Mouse (Mus musculus): ENCODE data around the gene Shc4.

The Shc4 gene

DNA sequence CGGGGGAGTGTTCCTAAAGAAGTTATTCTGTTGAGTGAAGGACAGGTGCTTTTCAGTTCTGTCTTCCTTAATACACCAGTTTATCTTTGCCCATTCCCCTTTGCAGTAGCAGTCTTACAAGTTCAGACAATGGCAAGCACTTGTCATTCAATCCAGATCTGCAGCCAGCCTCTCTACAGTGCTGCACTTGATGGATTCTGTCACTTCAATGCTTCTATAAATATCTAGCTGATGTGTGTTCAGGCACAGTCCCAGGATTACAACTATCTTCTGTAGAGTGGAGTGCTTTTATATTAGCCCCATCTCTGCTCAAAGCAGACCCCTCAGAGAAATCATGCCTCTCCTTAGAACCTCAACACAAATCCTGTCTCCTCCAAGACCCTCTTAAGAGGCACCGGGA, 93.9 kb downstream of the Shc4 start:
- no peak for DNase-seq (ENCODE audit: low spot score)

DNA sequence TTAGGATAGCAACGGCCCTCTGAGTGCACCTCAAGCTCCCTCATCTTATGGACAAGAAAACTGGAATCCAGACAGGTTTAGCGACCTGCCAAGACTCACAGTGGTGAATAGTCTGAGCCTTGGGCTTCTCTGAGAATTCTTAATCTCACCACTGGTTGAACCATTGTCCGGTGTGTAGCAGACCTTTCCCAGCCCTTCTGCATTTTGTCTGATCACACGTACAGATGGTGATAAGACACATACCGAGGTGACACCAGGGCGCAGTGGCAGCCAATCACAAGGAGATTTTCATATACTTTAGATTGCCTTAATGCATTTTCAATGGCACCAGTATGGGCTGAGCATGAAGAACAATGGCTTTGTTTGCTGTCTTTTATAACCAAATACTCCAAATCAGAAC, 95.5 kb downstream of the Shc4 start:
- no peak for DNase-seq (ENCODE audit: low spot score)

DNA sequence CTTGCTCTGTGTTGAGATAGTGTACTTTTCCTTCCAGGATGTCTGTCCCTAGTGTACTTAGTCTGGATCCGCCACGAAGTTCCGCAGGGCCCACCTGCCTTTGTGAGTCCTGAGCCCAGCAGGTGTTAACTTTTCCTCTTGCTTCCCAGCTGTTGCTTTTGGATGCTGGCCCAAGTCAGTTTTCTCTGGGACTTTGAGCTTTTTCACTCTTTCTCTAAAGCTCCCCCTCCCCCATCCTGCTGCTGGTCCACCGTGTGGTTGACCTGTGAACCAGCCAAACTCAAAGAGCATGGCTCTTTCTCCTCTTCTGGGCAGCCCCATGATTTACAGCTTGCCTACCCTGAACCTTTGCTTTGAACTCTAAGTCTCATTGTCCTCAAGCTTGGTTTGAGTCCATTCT, 97.4 kb downstream of the Shc4 start:
- no peak for DNase-seq (ENCODE audit: low spot score)

DNA sequence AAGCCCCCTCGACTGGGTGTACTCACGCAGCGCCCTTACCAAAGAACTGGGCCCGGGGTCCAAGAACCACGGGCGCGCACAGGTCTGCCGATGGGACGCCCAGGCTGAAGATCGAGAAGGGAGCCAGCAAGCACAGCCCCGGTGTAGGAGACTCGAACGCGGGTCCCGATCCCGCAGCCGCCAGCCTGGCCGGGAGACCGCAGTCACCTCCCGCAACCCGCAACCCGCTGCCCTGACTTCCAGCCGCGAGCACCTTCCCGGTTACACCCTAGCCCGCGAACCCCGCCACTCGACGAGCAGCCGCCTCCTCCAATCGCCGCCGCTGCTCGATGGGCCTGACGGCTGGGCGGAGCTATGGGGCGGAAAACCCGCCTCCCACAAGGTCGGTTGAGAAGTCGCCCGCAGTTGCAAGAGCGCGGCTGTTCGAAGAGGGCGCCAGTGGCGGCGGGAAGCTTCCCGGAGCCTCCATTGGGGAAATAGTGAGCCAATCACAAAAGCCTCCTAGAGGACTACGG, 99.1 kb downstream of the Shc4 start, which contains the start of gene Cep152:
Cep152 (minus strand) TSS at position 277 of the 515 bp plus-strand sequence.
- peak; percentile 97 for DNase-seq (ENCODE audit: low spot score)

- peak; percentile 11 for DNase-seq (ENCODE audit: low spot score)
Observed at GRCm38 (mm10) chr2:125624127-125624685, 99.7 kb downstream of the Shc4 start.

DNA sequence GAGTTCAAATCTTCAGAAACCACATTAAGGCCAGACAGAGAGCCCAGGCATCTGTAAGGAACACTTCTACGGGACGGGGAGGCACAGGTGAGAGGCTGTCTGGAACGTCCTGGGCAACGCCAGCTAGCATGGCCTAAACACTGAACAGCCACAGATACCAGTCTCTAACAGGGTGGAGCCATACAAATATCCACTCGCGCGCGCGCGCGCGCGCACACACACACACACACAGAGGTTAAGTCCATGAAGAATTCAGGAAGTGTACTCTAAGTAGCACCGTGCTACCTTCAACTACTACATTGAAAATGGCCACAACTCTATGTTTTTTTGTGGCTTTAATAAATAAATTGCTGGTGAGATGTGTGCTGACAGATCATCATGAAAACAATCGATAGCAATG, 100.7 kb downstream of the Shc4 start:
- no peak for DNase-seq (ENCODE audit: low spot score)

- DNase-seq (ENCODE audit: low spot score): no peak
Observed at GRCm38 (mm10) chr2:125620213-125620907, 103.6 kb downstream of the Shc4 start.

DNA sequence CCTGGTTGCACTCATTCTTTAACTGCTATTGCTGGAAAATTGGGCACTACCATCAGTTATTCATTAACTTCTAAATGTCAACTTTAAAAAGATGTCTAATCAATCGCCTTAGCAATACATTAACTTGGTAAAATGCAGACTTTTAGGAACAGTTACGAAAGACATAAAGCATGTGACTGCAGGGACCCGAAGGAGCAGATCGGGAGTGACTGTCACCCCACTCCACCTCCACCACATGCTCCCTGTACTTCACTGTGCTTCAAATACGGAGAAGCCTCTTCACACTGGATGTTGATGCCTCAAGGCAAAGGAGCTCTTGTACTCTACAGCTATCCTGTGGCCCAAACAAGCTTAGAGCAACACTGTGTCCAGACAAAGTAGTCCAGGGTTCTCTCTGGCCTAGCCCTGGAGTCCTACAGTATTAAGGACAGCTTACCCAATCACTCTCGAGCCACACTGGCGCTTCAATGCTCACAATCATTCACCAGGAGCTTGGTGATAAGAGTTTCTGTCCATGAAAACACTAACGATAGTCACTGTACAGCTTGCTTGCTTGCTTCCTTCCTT, 108.0 kb downstream of the Shc4 start:
- DNase-seq (ENCODE audit: low spot score): no peak

GRCm38 (mm10) chr2:125615440-125615839, 108.5 kb downstream of the Shc4 start:
- DNase-seq (ENCODE audit: low spot score): no peak

DNA sequence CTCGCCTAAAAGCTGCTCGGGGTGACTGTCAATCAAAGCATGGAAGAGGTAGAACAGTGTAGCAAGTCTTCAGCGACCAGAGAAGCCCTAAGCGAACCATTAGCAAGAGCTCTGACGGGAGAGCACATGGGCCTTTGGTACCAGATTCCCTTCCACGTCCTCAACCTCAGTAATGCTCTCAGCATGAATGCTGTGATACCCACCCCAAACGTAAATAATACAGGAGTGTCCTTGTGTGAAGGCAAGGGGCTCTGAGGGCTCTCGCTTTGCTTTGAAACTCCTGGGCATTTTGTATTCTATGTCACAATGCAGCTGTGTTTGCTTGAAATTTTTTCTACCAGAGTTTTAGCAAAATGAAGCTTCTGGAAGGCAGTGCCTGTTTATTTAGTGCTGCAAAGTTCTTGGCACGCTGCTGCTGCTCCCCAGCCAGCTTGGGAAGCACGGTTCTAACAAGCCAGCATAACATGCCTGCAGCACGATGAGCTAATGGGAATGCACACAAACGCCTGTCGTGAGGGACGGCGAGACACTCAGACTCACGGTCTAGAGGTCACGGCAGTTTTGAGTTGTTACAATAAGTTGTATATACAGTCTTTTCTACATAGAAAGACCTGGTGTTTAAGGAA, 117.6 kb downstream of the Shc4 start:
- DNase-seq (ENCODE audit: low spot score): no peak

GRCm38 (mm10) chr2:125604646-125605045, 119.3 kb downstream of the Shc4 start:
- DNase-seq (ENCODE audit: low spot score): peak; percentile 68

GRCm38 (mm10) chr2:125602970-125603369, 121.0 kb downstream of the Shc4 start:
- no peak for DNase-seq (ENCODE audit: low spot score)

DNA sequence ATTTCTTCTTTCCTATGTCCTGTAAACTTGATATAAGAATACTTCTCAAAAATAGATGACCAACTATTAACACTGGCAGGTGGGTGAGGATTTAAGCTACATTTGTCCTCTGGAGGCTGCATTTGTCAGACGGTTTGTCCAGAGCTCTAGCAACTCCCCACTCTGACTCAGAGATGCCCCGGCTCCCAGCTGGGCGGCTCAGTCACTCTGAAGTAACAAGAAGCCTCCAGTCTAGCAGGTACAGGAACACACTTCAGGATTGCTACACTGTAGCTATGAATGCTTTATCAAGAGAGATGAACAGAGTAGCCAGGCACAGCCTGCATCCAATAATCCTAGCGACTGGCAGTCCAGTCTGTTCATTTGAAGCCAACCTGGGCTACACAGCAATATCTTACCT, 125.0 kb downstream of the Shc4 start:
- DNase-seq (ENCODE audit: low spot score): no peak

GRCm38 (mm10) chr2:125598251-125598650, 125.7 kb downstream of the Shc4 start:
- no peak for DNase-seq (ENCODE audit: low spot score)

DNA sequence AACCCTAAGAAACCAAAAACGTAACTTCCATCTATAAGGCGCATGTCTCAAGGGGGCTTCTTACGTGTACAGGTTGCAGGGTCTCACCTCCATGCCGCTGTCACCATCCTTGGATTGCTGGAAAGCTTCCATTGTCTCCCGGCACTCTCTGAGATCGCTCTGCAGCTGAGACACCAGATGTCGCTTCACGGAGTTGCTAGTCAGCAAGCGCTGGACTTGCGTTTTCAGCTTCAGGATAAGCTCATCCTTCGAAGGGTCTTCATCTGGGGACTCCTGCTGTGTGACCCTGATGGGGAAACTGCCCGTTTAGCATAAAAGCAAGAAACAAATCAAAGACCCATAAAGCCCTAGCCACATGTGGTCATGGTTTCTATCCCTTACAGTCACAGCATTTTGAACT, 129.2 kb downstream of the Shc4 start:
- DNase-seq (ENCODE audit: low spot score): no peak

- DNase-seq (ENCODE audit: low spot score): no peak
Observed at GRCm38 (mm10) chr2:125594072-125594471, 129.9 kb downstream of the Shc4 start.

GRCm38 (mm10) chr2:125591895-125592294, 132.1 kb downstream of the Shc4 start:
- no peak for DNase-seq (ENCODE audit: low spot score)

GRCm38 (mm10) chr2:125589287-125589686, 134.7 kb downstream of the Shc4 start:
- no peak for DNase-seq (ENCODE audit: low spot score)

- no peak for DNase-seq (ENCODE audit: low spot score)
Observed at GRCm38 (mm10) chr2:125581081-125581480, 142.9 kb downstream of the Shc4 start.

- no peak for DNase-seq (ENCODE audit: low spot score)
Observed at GRCm38 (mm10) chr2:125577670-125578069, 146.3 kb downstream of the Shc4 start.
